Mouse (Mus musculus) cortical plate, adult 2 months (tissue): Measurements from ENCODE around the gene Evi2. TPM values are rescaled to one million over a fixed set of nuclear protein-coding genes. Genes with fewer than 3 reads are reported as not detected.

Experiments
- H3K27ac ChIP-seq: fragments of 200-500 bp; 2 replicates; pipeline ENCODE4 v1.5.1; 2012; ENCODE audit warnings: low read length, control low read depth, inconsistent platforms; ENCODE audit not compliant: insufficient read depth
- H3K4me1 ChIP-seq: fragments of 200-500 bp; 2 replicates; pipeline ENCODE4 v1.6.1; 2011; ENCODE audit warnings: low read length; ENCODE audit not compliant: control insufficient read depth, insufficient read depth
- H3K4me3 ChIP-seq: fragments of 200-500 bp; 2 replicates; pipeline ENCODE4 v1.5.1; 2011; ENCODE audit warnings: mild to moderate bottlenecking, low read length, control low read depth; ENCODE audit not compliant: insufficient read depth
- CTCF ChIP-seq: fragments of 200-500 bp; IDR thresholded peaks from 2 replicates; pipeline ENCODE4 v1.5.1; 2011; ENCODE audit warnings: mild to moderate bottlenecking, control low read depth, low read length; ENCODE audit not compliant: insufficient read depth; ENCODE audit errors: extremely low read depth
- POLR2A ChIP-seq: fragments of 200-500 bp; IDR thresholded peaks from 2 replicates; pipeline ENCODE4 v1.6.1; 2011; ENCODE audit warnings: mild to moderate bottlenecking, low read length, control low read depth; ENCODE audit not compliant: insufficient read depth; ENCODE audit errors: extremely low read depth
- polyA plus RNA-seq: library from polyadenylated mRNA; depleted of rRNA; stranded (reverse); fragments of >200 nt; gene quantifications from 2 replicates; pipeline ENCODE4 v1.2.3, GENCODE M21; 2012; rRNA removed

Gene Evi2
- 0.09 and 0.10 TPM in 2 replicates for polyA plus RNA-seq

DNA sequence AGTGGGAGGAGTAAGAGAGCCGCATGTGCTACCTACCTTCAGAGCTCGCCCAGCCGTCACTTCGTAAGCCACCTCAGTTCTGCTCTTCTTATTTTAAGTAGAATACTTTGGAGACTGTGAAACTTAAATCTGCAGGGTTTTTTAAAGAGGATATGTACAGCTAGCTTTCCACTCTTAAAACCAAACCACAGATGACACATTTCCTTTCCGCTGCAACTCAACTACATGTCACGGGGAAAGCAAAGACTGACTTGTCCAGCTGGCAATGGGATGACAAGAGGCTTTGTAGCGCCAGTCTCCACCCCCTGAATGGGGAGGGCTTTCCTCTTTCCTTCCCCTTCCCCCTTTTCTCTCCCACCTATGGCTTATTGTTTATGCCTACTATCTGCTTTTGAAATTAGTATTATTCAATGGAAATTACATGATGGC, at the start of gene Evi2, which contains the start of gene Evi2a:
TSS of gene Evi2 (minus strand) at position 257 of the 429 bp plus-strand sequence.
TSS of gene Evi2a (minus strand) at position 277 of the 429 bp plus-strand sequence.
- Histone ChIP-seq H3K4me3 (peak within 1 kb of the TSS; percentile 11), H3K4me1 (peaks cover 4% of the 10 kb centered on the region), H3K27ac (peak within 1 kb of the TSS; percentile 32; the same call in 1 of the 2 replicates)
- 0 out of 2 replicates have a peak, but pooled peaks have one; percentile 34 for TF ChIP-seq POLR2A
- no peak for TF ChIP-seq CTCF

DNA sequence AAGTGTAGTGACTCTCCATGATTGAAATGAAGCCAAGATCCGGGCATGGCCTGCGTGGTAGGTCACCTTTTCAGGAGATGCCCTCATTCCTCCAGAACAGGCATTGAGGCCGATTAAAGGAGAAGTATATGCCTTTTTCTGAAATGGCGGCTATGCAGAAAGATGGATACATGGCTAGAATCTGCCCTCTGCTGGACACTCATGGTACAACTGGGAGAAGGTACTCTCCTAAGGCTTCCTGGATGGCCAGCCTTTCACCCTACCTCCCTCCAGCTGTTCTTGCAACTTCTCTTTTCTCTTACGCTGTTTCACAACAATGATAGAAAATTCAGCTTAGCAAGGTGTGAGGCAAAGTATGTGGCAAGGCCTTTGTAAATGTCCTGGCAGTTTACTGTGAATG, 47.4 kb upstream of the Evi2 start:
- Histone ChIP-seq H3K4me3 (no peak overlapping the region), H3K4me1 (peaks cover 4% of the 10 kb centered on the region), H3K27ac (no peak overlapping the region)
- TF ChIP-seq POLR2A (no peak), CTCF (peak; percentile 77)

DNA sequence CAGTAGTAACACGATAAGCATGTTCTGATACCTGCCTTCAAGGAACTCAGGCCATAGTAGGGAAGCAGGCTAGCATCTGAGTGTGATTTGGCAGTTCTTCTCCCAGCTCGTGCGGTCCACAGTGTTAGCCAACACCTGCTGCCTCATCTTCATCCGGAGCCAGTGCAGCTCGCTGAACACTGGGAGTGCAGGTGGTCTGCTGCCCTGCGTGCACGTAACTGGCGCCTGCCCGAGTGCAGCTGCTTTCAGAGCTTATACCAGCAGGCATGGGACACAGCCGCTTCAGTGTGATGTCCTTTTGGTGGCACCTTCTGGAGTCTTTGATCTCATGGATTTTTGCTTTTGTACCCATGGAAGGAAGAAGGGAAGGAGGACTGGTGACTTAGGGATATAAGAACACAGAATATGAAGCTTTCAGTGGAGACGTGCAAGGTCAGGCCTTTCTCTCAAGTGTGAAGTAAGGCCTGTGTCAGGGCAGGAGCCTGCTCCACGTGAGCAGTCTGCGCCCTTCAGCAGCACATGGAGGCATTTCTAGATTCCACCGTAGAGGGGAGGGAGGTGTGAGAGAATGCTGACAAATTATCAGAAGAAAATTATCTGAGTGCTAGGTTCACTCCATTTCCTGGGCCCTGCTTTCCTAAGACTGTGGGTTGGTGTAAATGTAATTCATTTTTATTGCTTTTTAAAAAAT, 45.1 kb upstream of the Evi2 start:
- TF ChIP-seq CTCF (no peak), POLR2A (no peak)
- peaks cover 8% of the 10 kb centered on the region for H3K4me1 ChIP-seq
- H3K27ac ChIP-seq: no peak overlapping the region
- H3K4me3 ChIP-seq: no peak overlapping the region

DNA sequence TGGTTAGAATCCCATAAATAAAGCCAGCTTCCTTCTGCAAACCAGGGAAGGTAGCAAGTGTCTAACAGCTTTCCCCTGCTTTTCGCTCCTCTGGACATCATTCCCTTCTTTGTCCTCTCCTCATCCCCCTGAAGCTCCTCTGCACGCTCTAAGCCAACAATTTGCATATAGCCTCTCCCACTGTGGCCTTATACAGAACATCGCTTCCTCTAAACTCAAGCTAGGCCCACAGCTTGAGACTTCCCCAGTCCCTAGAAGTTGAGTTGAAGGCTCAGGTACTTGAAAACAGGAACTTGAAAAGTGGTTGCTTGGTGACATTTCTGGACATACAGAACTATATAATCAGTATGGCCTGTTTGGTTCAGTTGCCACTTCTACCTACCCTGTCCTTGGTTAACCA, 43.4 kb upstream of the Evi2 start:
- no peak overlapping the region for H3K27ac ChIP-seq
- no peak overlapping the region for H3K4me3 ChIP-seq
- H3K4me1 ChIP-seq: peaks cover 8% of the 10 kb centered on the region
- no peak for TF ChIP-seq POLR2A
- TF ChIP-seq CTCF: no peak

DNA sequence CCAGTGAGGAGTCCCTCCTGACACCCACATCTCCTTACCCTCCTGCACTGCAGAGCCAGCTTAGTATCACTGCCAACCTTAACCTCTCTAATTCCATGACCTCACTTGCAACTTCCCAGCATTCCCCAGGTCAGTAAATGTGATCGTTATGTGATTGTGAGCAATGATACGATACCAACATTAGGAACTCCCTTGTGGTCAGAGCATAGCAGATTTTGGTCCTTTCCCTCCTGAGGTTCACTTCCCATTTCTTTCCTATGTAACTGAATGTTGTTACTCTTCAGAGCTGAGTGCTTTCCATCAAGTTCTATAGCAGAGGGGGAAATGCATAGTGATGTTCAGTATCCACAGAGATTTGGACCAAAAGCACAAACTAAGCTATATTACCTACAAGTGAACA, 39.9 kb upstream of the Evi2 start:
- no peak overlapping the region for H3K4me3 ChIP-seq
- peaks cover 5% of the 10 kb centered on the region; the same call in 1 of the 2 replicates for H3K4me1 ChIP-seq
- no peak for TF ChIP-seq CTCF
- TF ChIP-seq POLR2A: no peak
- H3K27ac ChIP-seq: no peak overlapping the region

DNA sequence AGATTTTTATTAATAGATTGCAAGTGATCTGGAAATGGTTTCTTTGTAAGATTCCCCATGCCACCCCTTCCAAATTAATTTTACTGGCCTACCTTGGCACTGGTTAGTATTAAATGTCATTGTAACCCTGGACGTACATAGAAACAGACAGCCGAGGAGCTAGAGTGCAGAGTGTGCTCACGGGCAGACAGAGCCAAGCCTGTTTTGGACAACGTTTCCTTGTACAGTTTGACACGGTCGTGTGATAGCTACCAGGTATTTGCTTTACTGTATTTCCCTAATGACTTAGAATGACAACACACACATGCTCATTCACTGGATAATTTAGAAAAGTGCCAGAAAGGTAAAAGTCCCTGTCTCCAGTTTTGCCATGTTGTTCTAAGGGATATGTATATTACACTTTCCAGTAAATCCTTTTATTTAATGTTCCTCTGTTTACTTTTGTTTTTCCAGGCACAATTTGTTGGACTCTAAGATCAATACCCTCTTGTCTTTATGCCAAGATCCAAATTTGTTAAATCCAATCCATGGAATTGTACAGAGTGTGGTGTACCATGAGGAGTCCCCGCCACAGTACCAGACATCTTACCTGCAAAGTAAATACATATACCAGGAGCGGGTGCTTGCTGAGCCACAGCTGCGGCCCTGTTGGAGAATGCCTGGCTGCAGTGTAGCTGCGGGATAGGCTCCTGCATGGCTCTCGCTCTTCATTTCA, 38.0 kb upstream of the Evi2 start:
- TF ChIP-seq CTCF: no peak
- no peak for TF ChIP-seq POLR2A
- H3K27ac ChIP-seq: no peak overlapping the region
- H3K4me3 ChIP-seq: no peak overlapping the region
- peaks cover 5% of the 10 kb centered on the region; the same call in 1 of the 2 replicates for H3K4me1 ChIP-seq

DNA sequence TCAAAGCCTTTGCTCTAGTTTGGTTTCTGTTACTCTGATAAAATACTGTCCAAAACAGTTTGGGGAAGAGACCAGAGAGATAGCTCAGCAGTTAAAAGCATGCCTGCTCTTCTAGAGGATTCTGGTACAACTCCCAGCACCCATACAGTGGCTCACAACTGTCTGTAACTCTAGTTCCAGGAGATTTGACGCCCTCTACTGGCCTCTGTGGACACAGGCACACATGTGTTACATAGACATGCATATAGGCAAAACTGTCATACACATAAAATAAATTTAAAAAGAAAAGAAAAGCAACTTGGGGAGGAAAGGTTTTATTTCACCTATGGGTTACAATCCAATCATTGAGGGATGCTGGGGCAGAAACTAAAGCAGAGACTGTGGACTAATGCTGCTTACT, 36.6 kb upstream of the Evi2 start:
- peaks cover 3% of the 10 kb centered on the region; the same call in 1 of the 2 replicates for H3K4me1 ChIP-seq
- no peak overlapping the region for H3K27ac ChIP-seq
- TF ChIP-seq POLR2A (no peak), CTCF (no peak)
- H3K4me3 ChIP-seq: no peak overlapping the region

DNA sequence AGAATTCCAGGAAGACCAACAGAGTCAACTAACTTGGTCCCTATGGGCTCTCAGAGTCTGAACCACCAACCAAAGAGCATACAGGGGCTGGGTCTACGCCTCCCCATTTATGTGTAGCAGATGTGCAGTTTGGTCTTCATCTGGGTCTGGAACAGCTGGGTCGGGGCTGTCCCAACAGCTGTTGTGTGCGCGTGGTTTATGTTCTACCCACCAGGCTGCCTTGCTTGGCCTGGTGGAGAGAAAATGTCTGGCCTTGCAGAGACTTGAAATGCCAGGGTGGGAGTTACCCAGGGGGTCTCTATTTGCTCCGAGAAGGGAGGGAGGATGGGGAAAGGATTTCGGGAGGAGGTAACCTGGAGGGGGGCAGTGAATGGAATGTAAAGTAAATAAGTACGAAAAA, 33.1 kb upstream of the Evi2 start:
- Histone ChIP-seq H3K4me3 (no peak overlapping the region), H3K27ac (no peak overlapping the region), H3K4me1 (no peaks in the 10 kb centered on the region)
- TF ChIP-seq CTCF (no peak), POLR2A (no peak)

DNA sequence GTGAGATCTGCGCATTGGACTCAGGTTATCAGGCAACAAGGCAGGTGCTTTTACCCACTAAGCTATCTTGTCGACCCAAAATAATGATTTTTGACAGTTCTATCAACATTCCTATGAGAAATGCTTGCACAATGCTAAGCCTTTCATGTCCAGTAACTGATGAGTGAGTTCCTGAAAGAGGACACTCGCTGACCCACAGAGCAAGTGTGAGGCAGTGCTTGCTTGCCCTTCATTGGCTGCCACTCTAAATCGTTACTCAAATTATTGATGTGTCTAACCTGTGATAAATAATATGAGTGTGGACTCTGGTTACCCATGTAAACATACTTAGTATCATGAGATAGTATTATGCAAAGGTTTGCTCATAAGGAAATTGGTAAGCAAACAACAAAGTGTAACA, 30.1 kb upstream of the Evi2 start:
- Histone ChIP-seq H3K27ac (no peak overlapping the region), H3K4me1 (no peaks in the 10 kb centered on the region), H3K4me3 (no peak overlapping the region)
- TF ChIP-seq POLR2A: no peak
- no peak for TF ChIP-seq CTCF

DNA sequence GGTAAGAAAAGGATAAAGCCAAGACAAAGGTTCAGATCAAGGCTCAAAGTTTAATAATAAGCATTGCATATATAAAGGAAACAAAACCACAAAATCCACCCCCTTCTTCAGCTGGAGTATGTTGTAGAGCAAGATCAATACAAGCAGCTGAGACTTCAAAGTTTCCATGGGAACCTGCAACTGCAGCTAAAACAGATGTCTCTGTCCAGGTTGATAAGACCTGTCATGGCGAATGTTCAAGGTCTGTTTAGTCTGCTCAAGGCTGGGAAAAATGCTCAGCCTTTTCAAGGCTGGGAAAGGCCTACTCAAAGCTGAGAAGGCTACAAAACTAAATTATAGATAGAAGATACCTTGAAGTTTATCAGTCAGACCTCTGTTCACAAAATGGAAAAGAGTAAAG, 22.2 kb upstream of the Evi2 start:
- no peak for TF ChIP-seq CTCF
- no peak for TF ChIP-seq POLR2A
- Histone ChIP-seq H3K4me1 (no peaks in the 10 kb centered on the region), H3K27ac (no peak overlapping the region), H3K4me3 (no peak overlapping the region)

DNA sequence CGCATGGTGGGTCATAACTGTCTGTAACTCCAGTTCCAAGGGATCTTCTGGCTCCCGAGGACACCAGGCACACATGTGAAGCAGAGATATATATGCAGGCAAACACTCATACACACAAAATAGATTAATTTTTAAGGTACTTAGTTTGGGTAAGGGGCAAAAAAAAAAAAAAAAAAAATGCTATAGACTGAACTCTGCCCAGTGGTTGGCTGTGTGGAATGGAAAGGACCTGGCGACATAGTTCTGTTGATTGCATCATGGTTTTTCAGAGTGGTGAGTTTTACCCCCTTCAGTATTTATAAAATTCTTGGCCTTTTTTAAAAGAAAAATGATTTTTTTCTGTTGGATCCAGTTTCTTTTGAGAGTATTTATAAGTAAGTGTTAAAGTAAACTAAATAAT, 5.9 kb upstream of the Evi2 start:
- H3K4me1 ChIP-seq: no peaks in the 10 kb centered on the region
- H3K27ac ChIP-seq: no peak overlapping the region
- TF ChIP-seq CTCF: no peak
- no peak for TF ChIP-seq POLR2A
- no peak overlapping the region for H3K4me3 ChIP-seq
